Mouse (Mus musculus) frontal cortex, postnatal 14 days (tissue): ENCODE results near the gene Olfr1416.
A peak's percentile ranks its signal among the peaks of the same experiment; 100 is the strongest.
"Not testable (repeated sequence)": the region's sequence is repeated elsewhere in the genome, so short reads cannot be mapped to it uniquely, and the experiment has no call there.

Experiments used
- DNase-seq, 2 experiments: peaks; one replicate each; pipeline ENCODE4 v3.0.0; 2022; ENCODE audit warnings: low spot score in 2 of 2

Gene Olfr1416

GRCm38 (mm10) chr1:92485013-92485412 is at the start of gene Olfr1416:
Gene Olfr1416 (minus strand): TSS chr1:92485113.
- no peak for DNase-seq

- DNase-seq, result no peak
These were observed 38.9 kb upstream of the Olfr1416 start for GRCm38 (mm10) chr1:92523764-92524163.

GRCm38 (mm10) chr1:92521376-92521775 is 36.5 kb upstream of the Olfr1416 start:
- peak in 1 of 2 experiments; percentile 31 for DNase-seq

GRCm38 (mm10) chr1:92519046-92519445 is 34.1 kb upstream of the Olfr1416 start:
- peak in 1 of 2 experiments; percentile 16 for DNase-seq

- DNase-seq, result no peak
These were observed 33.6 kb upstream of the Olfr1416 start, which contains the start of gene Olfr1414 for GRCm38 (mm10) chr1:92518561-92518960. Gene Olfr1414 (minus strand): TSS chr1:92518661.

- no peak for DNase-seq
These were observed 30.5 kb upstream of the Olfr1416 start for GRCm38 (mm10) chr1:92515390-92515789.

GRCm38 (mm10) chr1:92511646-92512045 is 26.7 kb upstream of the Olfr1416 start:
- not testable (repeated sequence) for DNase-seq

GRCm38 (mm10) chr1:92496001-92496400 is 11.1 kb upstream of the Olfr1416 start, which contains the start of gene Olfr1415:
Gene Olfr1415 (minus strand): TSS chr1:92496101.
- DNase-seq, result no peak

- DNase-seq, result no peak
These were observed 10.8 kb downstream of the Olfr1416 start for GRCm38 (mm10) chr1:92474066-92474578.

GRCm38 (mm10) chr1:92473165-92474041 is 11.5 kb downstream of the Olfr1416 start, which contains the start of gene Ndufa10:
Gene Ndufa10 (minus strand): TSS chr1:92473860.
- DNase-seq, result peak; percentile 88 to 93

- no peak for DNase-seq
These were observed 16.0 kb downstream of the Olfr1416 start for GRCm38 (mm10) chr1:92468891-92469290.

- DNase-seq, result no peak
These were observed 26.5 kb downstream of the Olfr1416 start for GRCm38 (mm10) chr1:92458416-92458815.

GRCm38 (mm10) chr1:92457758-92458157 is 27.2 kb downstream of the Olfr1416 start:
- no peak for DNase-seq

- DNase-seq, result no peak
These were observed 31.0 kb downstream of the Olfr1416 start for GRCm38 (mm10) chr1:92453751-92454445.

GRCm38 (mm10) chr1:92448293-92448692 is 36.6 kb downstream of the Olfr1416 start:
- no peak for DNase-seq

GRCm38 (mm10) chr1:92441453-92442063 is 43.4 kb downstream of the Olfr1416 start:
- no peak for DNase-seq

- no peak for DNase-seq
These were observed 44.7 kb downstream of the Olfr1416 start for GRCm38 (mm10) chr1:92440066-92440750.

GRCm38 (mm10) chr1:92437678-92438271 is 47.1 kb downstream of the Olfr1416 start:
- DNase-seq, result peak in 1 of 2 experiments; percentile 27

- no peak for DNase-seq
These were observed 48.0 kb downstream of the Olfr1416 start for GRCm38 (mm10) chr1:92436831-92437321.

GRCm38 (mm10) chr1:92434986-92435385 is 49.9 kb downstream of the Olfr1416 start:
- no peak for DNase-seq

GRCm38 (mm10) chr1:92432791-92433190 is 52.1 kb downstream of the Olfr1416 start:
- no peak for DNase-seq
